8 mouse cellular contexts compared by ENCODE assay signal in the genomic region with DNA sequence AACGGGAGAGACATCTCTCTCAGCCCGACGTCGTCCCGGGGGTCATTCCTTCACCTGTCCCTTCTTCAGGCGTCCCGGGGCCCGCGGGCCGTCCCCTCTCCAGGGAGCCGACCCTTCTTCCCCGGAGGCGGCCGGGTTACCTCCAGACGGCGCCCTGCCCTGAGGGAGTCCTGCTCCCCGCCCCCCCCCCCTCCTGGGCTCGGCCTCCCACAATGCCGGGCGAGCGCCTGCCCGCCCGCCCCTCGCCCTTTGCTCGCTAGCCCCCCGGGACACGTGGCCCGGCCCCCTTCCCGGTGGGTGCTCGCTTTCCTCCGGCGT. TPM values are rescaled to one million over a fixed set of nuclear protein-coding genes. Genes with fewer than 3 reads are reported as not detected.
DNase-seq lines count a peak whose midpoint lies in the region; ATAC-seq and TF ChIP-seq lines count a peak whose summit lies in the region.

No protein-coding gene starts in this region.

- no peak for TF ChIP-seq CTCF in MEL (IDR thresholded peaks at IDR 0.05 in 2 of 3, conservative IDR thresholded peaks at IDR 0.05 in 1 of 3; ENCODE audit: control insufficient read depth in 1 of 3, insufficient read depth in 1 of 3, low read depth in 2 of 3, low read length in 3 of 3, poor library complexity in 1 of 3, severe bottlenecking in 1 of 3)

- H3K27me3 ChIP-seq in heart, embryonic 16.5 days (ENCODE audit: control insufficient read depth, insufficient read depth, low read length): no peaks in the 10 kb centered on the region
- H3K27me3 ChIP-seq in MEL (ENCODE audit: control insufficient read depth in 1 of 2, insufficient read depth in 2 of 2, low read length in 2 of 2): no peaks in the 10 kb centered on the region
- H3K27me3 ChIP-seq in hindbrain, embryonic 11.5 days (ENCODE audit: control insufficient read depth, insufficient read depth, low read length): no peaks in the 10 kb centered on the region
- no peaks in the 10 kb centered on the region for H3K27me3 ChIP-seq in midbrain, embryonic 11.5 days (ENCODE audit: control insufficient read depth, insufficient read depth, low read length)

- WGBS in heart, embryonic 16.5 days: under 1% methylated on average over 27 of the region's 32 CpGs
- 0% methylated on average over 14 of the region's 32 CpGs for WGBS in hindbrain, embryonic 11.5 days
- 0% methylated on average over 12 of the region's 32 CpGs for WGBS in midbrain, embryonic 11.5 days

- peaks cover 11% of the 10 kb centered on the region for H3K36me3 ChIP-seq in heart, embryonic 16.5 days (ENCODE audit: control insufficient read depth, insufficient read depth)
- peaks cover 14 to 25% of the 10 kb centered on the region in 2 experiments for H3K36me3 ChIP-seq in MEL (ENCODE audit: control insufficient read depth in 1 of 2, insufficient read depth in 2 of 2, low read length in 2 of 2)
- H3K36me3 ChIP-seq in hindbrain, embryonic 11.5 days (ENCODE audit: control insufficient read depth, insufficient read depth, low read length): peaks cover 6% of the 10 kb centered on the region; the same call in 1 of the 2 replicates
- peaks cover 11% of the 10 kb centered on the region for H3K36me3 ChIP-seq in midbrain, embryonic 11.5 days (ENCODE audit: control insufficient read depth, insufficient read depth, low read length)

- no peak for TF ChIP-seq RAD21 in MEL (IDR thresholded peaks at IDR 0.05; ENCODE audit: low read depth, low read length)

- no peak for TF ChIP-seq EP300 in MEL (IDR thresholded peaks at IDR 0.05; ENCODE audit: low read depth in 1 of 2, low read length in 2 of 2)

- peaks cover 37% of the 10 kb centered on the region for H3K79me2 ChIP-seq in MEL (ENCODE audit: control insufficient read depth, insufficient read depth, low read length, poor library complexity)

- H3K4me1 ChIP-seq in heart, embryonic 16.5 days (ENCODE audit: control insufficient read depth, insufficient read depth, low read length): peaks cover 29% of the 10 kb centered on the region
- peaks cover 9 to 28% of the 10 kb centered on the region in 2 experiments for H3K4me1 ChIP-seq in MEL (ENCODE audit: control insufficient read depth in 1 of 2, insufficient read depth in 2 of 2, low read length in 2 of 2)
- H3K4me1 ChIP-seq in hindbrain, embryonic 11.5 days (replicated peaks; ENCODE audit: control insufficient read depth, insufficient read depth, low read length): peaks cover 19% of the 10 kb centered on the region
- H3K4me1 ChIP-seq in midbrain, embryonic 11.5 days (ENCODE audit: control insufficient read depth, insufficient read depth, low read length): peaks cover 29% of the 10 kb centered on the region

- DNase-seq in heart, postnatal 14 days: no peak
- DNase-seq in MEL (ENCODE audit: low read depth, low spot score): no peak
- DNase-seq in hindbrain, embryonic 11.5 days (ENCODE audit: low spot score): no peak
- DNase-seq in midbrain, embryonic 11.5 days (ENCODE audit: low spot score, missing footprints): no peak
- DNase-seq in cerebellum, postnatal 10 days: no peak
- no peak for DNase-seq in kidney, postnatal 10 days
- no peak for DNase-seq in urinary bladder, adult 18-20 months (ENCODE audit: low spot score in 2 of 2)

- no peaks in the 10 kb centered on the region for H3K9me3 ChIP-seq in heart, embryonic 16.5 days (replicated peaks; ENCODE audit: control insufficient read depth, low read length)
- no peaks in the 10 kb centered on the region for H3K9me3 ChIP-seq in MEL (replicated peaks; ENCODE audit: insufficient read depth, low read length)
- H3K9me3 ChIP-seq in hindbrain, embryonic 11.5 days (ENCODE audit: control insufficient read depth, low read length): no peaks in the 10 kb centered on the region
- H3K9me3 ChIP-seq in midbrain, embryonic 11.5 days (ENCODE audit: control insufficient read depth, low read length): no peaks in the 10 kb centered on the region

- peak overlapping the region; percentile 96 for H3K9ac ChIP-seq in heart, embryonic 16.5 days (ENCODE audit: low read length)
- H3K9ac ChIP-seq in MEL (ENCODE audit: control insufficient read depth, low read depth, low read length, poor library complexity, severe bottlenecking): peak overlapping the region; percentile 98
- peak overlapping the region; percentile 95 for H3K9ac ChIP-seq in hindbrain, embryonic 11.5 days (ENCODE audit: low read depth, low read length)
- peak overlapping the region; percentile 94 for H3K9ac ChIP-seq in midbrain, embryonic 11.5 days (ENCODE audit: low read length)

- peak overlapping the region; percentile 98 for H3K27ac ChIP-seq in heart, embryonic 16.5 days (ENCODE audit: low read length)
- peak overlapping the region; percentile 85 for H3K27ac ChIP-seq in MEL (ENCODE audit: control insufficient read depth, low read depth, low read length)
- H3K27ac ChIP-seq in hindbrain, embryonic 11.5 days (ENCODE audit: low read depth, low read length): peak overlapping the region; percentile 97
- H3K27ac ChIP-seq in midbrain, embryonic 11.5 days (ENCODE audit: low read depth, low read length): peak overlapping the region; percentile 95

- peak overlapping the region; percentile 91 for H3K4me3 ChIP-seq in heart, embryonic 16.5 days (ENCODE audit: low read length)
- peak overlapping the region; percentile 84 to 90 for H3K4me3 ChIP-seq in MEL (ENCODE audit: control insufficient read depth in 1 of 2, insufficient read depth in 1 of 2, low read depth in 2 of 2, low read length in 2 of 2)
- H3K4me3 ChIP-seq in hindbrain, embryonic 11.5 days (ENCODE audit: low read depth, low read length): peak overlapping the region; percentile 99
- peak overlapping the region; percentile 62 for H3K4me3 ChIP-seq in midbrain, embryonic 11.5 days (ENCODE audit: low read depth, low read length)

- TF ChIP-seq POLR2A in MEL (IDR thresholded peaks at IDR 0.05; ENCODE audit: control insufficient read depth in 1 of 2, insufficient read depth in 1 of 2, low read depth in 1 of 2, low read length in 2 of 2, poor library complexity in 1 of 2): no peak

- intact Hi-C loops in heart, postnatal 14 days (cut with DNase I): no loop called here

- peak overlapping the region; percentile 96 for H3K4me2 ChIP-seq in heart, embryonic 16.5 days (ENCODE audit: low read depth, low read length)
- H3K4me2 ChIP-seq in hindbrain, embryonic 11.5 days (replicated peaks; ENCODE audit: low read depth, low read length): peak overlapping the region; percentile 81
- peak overlapping the region; percentile 97 for H3K4me2 ChIP-seq in midbrain, embryonic 11.5 days

- ATAC-seq in heart, embryonic 16.5 days (replicated peaks; ENCODE audit: extremely low read depth, insufficient read depth, low FRiP score): peak; percentile 5; the same call in 1 of the 2 replicates
- ATAC-seq in hindbrain, embryonic 11.5 days (ENCODE audit: low FRiP score): no peak
- ATAC-seq in midbrain, embryonic 11.5 days (ENCODE audit: low FRiP score): no peak

TF ChIP-seq in MEL, 35 proteins besides CTCF, POLR2A, EP300 and RAD21 (continues in another document):
- peak; percentile 15; the same call in 1 of the 2 replicates for TF ChIP-seq MXI1 (IDR thresholded peaks at IDR 0.05; ENCODE audit: low read depth, low read length)

RNA-seq across cellular contexts. Expression of a gene that starts 0.5 kb away (rescaled TPM):
- 50.6 and 63.0 TPM in 2 replicates for polyA plus RNA-seq in heart, embryonic 16.5 days (2015; fragmentation: Nextera tagmentation; extraction: Ambion mirVana)
- 100 to 1,000 TPM; 141 to 145 TPM for total RNA-seq in heart, postnatal 14 days (2021)
- 173 and 193 TPM in 2 replicates for total RNA-seq in MEL (2012; rRNA removed)
- 100 to 1,000 TPM in 1 of 2 experiments, 10 to 100 TPM in 1; 93.0 to 232 TPM for polyA plus RNA-seq in MEL (2012; ENCODE audit: insufficient read depth in 1 of 2, insufficient read length in 2 of 2, low read depth in 1 of 2, low replicate concordance in 2 of 2, missing spikeins in 1 of 2)
- polyA plus RNA-seq in hindbrain, embryonic 11.5 days (2014; fragmentation: Nextera tagmentation; extraction: Ambion mirVana): 105 and 130 TPM in 2 replicates
- polyA plus RNA-seq in midbrain, embryonic 11.5 days (2014; fragmentation: Nextera tagmentation; extraction: Ambion mirVana): 96.9 and 99.3 TPM in 2 replicates

RNA-seq across cellular contexts. Expression of a gene that starts 28.5 kb away (rescaled TPM):
- 0.55 and 1.6 TPM in 2 replicates for polyA plus RNA-seq in heart, embryonic 16.5 days (2015; fragmentation: Nextera tagmentation; extraction: Ambion mirVana)
- total RNA-seq in heart, postnatal 14 days (2021): under 1 TPM; 0.41 to 0.83 TPM
- 2.8 and 3.5 TPM in 2 replicates for total RNA-seq in MEL (2012; rRNA removed)
- 10 to 100 TPM in 1 of 2 experiments, not detected in 1; 16.2 TPM for polyA plus RNA-seq in MEL (2012; ENCODE audit: insufficient read depth in 1 of 2, insufficient read length in 2 of 2, low read depth in 1 of 2, low replicate concordance in 2 of 2, missing spikeins in 1 of 2)
- polyA plus RNA-seq in hindbrain, embryonic 11.5 days (2014; fragmentation: Nextera tagmentation; extraction: Ambion mirVana): 0.21 TPM in 1 of 2 replicates, not detected in the other
- 0.11 TPM in 1 of 2 replicates, not detected in the other for polyA plus RNA-seq in midbrain, embryonic 11.5 days (2014; fragmentation: Nextera tagmentation; extraction: Ambion mirVana)

RNA-seq across cellular contexts. Expression of a gene that starts 35.5 kb away (rescaled TPM):
- polyA plus RNA-seq in heart, embryonic 16.5 days (2015; fragmentation: Nextera tagmentation; extraction: Ambion mirVana): 45.0 and 45.8 TPM in 2 replicates
- 10 to 100 TPM; 16.2 to 19.9 TPM for total RNA-seq in heart, postnatal 14 days (2021)
- 210 and 263 TPM in 2 replicates for total RNA-seq in MEL (2012; rRNA removed)
- polyA plus RNA-seq in MEL (2012; ENCODE audit: insufficient read depth in 1 of 2, insufficient read length in 2 of 2, low read depth in 1 of 2, low replicate concordance in 2 of 2, missing spikeins in 1 of 2): 100 to 1,000 TPM; 221 to 337 TPM
- polyA plus RNA-seq in hindbrain, embryonic 11.5 days (2014; fragmentation: Nextera tagmentation; extraction: Ambion mirVana): 45.3 and 58.8 TPM in 2 replicates
- 55.1 and 58.4 TPM in 2 replicates for polyA plus RNA-seq in midbrain, embryonic 11.5 days (2014; fragmentation: Nextera tagmentation; extraction: Ambion mirVana)

RNA-seq across cellular contexts. Expression of a gene that starts 46.7 kb away (rescaled TPM):
- 8.0 TPM in 2 replicates for polyA plus RNA-seq in heart, embryonic 16.5 days (2015; fragmentation: Nextera tagmentation; extraction: Ambion mirVana)
- 1 to 10 TPM; 3.8 to 4.5 TPM for total RNA-seq in heart, postnatal 14 days (2021)
- total RNA-seq in MEL (2012; rRNA removed): 1.2 and 3.3 TPM in 2 replicates
- 1 to 10 TPM in 1 of 2 experiments, not detected in 1; 5.3 TPM for polyA plus RNA-seq in MEL (2012; ENCODE audit: insufficient read depth in 1 of 2, insufficient read length in 2 of 2, low read depth in 1 of 2, low replicate concordance in 2 of 2, missing spikeins in 1 of 2)
- polyA plus RNA-seq in hindbrain, embryonic 11.5 days (2014; fragmentation: Nextera tagmentation; extraction: Ambion mirVana): 10.7 and 12.2 TPM in 2 replicates
- polyA plus RNA-seq in midbrain, embryonic 11.5 days (2014; fragmentation: Nextera tagmentation; extraction: Ambion mirVana): 9.2 and 10.8 TPM in 2 replicates

RNA-seq across cellular contexts. Expression of a gene that starts 48.8 kb away (rescaled TPM):
- 11.7 and 13.2 TPM in 2 replicates for polyA plus RNA-seq in heart, embryonic 16.5 days (2015; fragmentation: Nextera tagmentation; extraction: Ambion mirVana)
- total RNA-seq in heart, postnatal 14 days (2021): 10 to 100 TPM in 1 of 2 experiments, 1 to 10 TPM in 1; 10.0 to 16.1 TPM
- 75.4 and 96.1 TPM in 2 replicates for total RNA-seq in MEL (2012; rRNA removed)
- 10 to 100 TPM in 1 of 2 experiments, not detected in 1; 96.9 TPM for polyA plus RNA-seq in MEL (2012; ENCODE audit: insufficient read depth in 1 of 2, insufficient read length in 2 of 2, low read depth in 1 of 2, low replicate concordance in 2 of 2, missing spikeins in 1 of 2)
- 10.3 and 10.4 TPM in 2 replicates for polyA plus RNA-seq in hindbrain, embryonic 11.5 days (2014; fragmentation: Nextera tagmentation; extraction: Ambion mirVana)
- 8.4 and 8.6 TPM in 2 replicates for polyA plus RNA-seq in midbrain, embryonic 11.5 days (2014; fragmentation: Nextera tagmentation; extraction: Ambion mirVana)
